Mouse (Mus musculus): ENCODE measurements around the gene Dnajc22.

The Dnajc22 gene

GRCm38 (mm10) chr15:99079804-99080203, 13.2 kb upstream of the Dnajc22 start:
- DNase-seq (ENCODE audit: low read depth, low spot score), result no peak
- no peaks in the 10 kb centered on the region for H3K36me3 ChIP-seq (ENCODE audit: control insufficient read depth, insufficient read depth, low read length, poor library complexity, severe bottlenecking)
- H3K27me3 ChIP-seq (ENCODE audit: control insufficient read depth, insufficient read depth, low read length, poor library complexity, severe bottlenecking), result no peaks in the 10 kb centered on the region

GRCm38 (mm10) chr15:99082322-99082721, 10.6 kb upstream of the Dnajc22 start:
- Histone ChIP-seq H3K36me3 (ENCODE audit: control insufficient read depth, insufficient read depth, low read length, poor library complexity, severe bottlenecking) (no peaks in the 10 kb centered on the region), H3K27me3 (ENCODE audit: control insufficient read depth, insufficient read depth, low read length, poor library complexity, severe bottlenecking) (no peaks in the 10 kb centered on the region; the same call in 1 of the 2 replicates)
- no peak for DNase-seq (ENCODE audit: low read depth, low spot score)

GRCm38 (mm10) chr15:99082840-99083239, 10.1 kb upstream of the Dnajc22 start:
- DNase-seq (ENCODE audit: low read depth, low spot score), result no peak
- H3K27me3 ChIP-seq (ENCODE audit: control insufficient read depth, insufficient read depth, low read length, poor library complexity, severe bottlenecking), result peaks cover 2% of the 10 kb centered on the region; the same call in 1 of the 2 replicates
- H3K36me3 ChIP-seq (ENCODE audit: control insufficient read depth, insufficient read depth, low read length, poor library complexity, severe bottlenecking), result no peaks in the 10 kb centered on the region

- Histone ChIP-seq H3K36me3 (ENCODE audit: control insufficient read depth, insufficient read depth, low read length, poor library complexity, severe bottlenecking) (no peaks in the 10 kb centered on the region), H3K27me3 (ENCODE audit: control insufficient read depth, insufficient read depth, low read length, poor library complexity, severe bottlenecking) (peaks cover 2% of the 10 kb centered on the region; the same call in 1 of the 2 replicates)
- DNase-seq (ENCODE audit: low read depth, low spot score), result peak; percentile 57
Measured at GRCm38 (mm10) chr15:99083258-99083657, 9.7 kb upstream of the Dnajc22 start.

GRCm38 (mm10) chr15:99083867-99084557, 9.0 kb upstream of the Dnajc22 start:
- H3K27me3 ChIP-seq (ENCODE audit: control insufficient read depth, insufficient read depth, low read length, poor library complexity, severe bottlenecking), result peaks cover 2% of the 10 kb centered on the region; the same call in 1 of the 2 replicates

GRCm38 (mm10) chr15:99084618-99085017, 8.4 kb upstream of the Dnajc22 start:
- H3K27me3 ChIP-seq (ENCODE audit: control insufficient read depth, insufficient read depth, low read length, poor library complexity, severe bottlenecking), result peaks cover 2% of the 10 kb centered on the region; the same call in 1 of the 2 replicates
- no peak for DNase-seq (ENCODE audit: low read depth, low spot score)
- no peaks in the 10 kb centered on the region for H3K36me3 ChIP-seq (ENCODE audit: control insufficient read depth, insufficient read depth, low read length, poor library complexity, severe bottlenecking)

More at GRCm38 (mm10) chr15:99083867-99084557, 9.0 kb upstream of the Dnajc22 start:
- no peaks in the 10 kb centered on the region for H3K36me3 ChIP-seq (ENCODE audit: control insufficient read depth, insufficient read depth, low read length, poor library complexity, severe bottlenecking)
- DNase-seq (ENCODE audit: low read depth, low spot score), result no peak

- peaks cover 2% of the 10 kb centered on the region; the same call in 1 of the 2 replicates for H3K27me3 ChIP-seq (ENCODE audit: control insufficient read depth, insufficient read depth, low read length, poor library complexity, severe bottlenecking)
- no peak for DNase-seq (ENCODE audit: low read depth, low spot score)
- no peaks in the 10 kb centered on the region for H3K36me3 ChIP-seq (ENCODE audit: control insufficient read depth, insufficient read depth, low read length, poor library complexity, severe bottlenecking)
Measured at GRCm38 (mm10) chr15:99085997-99086396, 7.0 kb upstream of the Dnajc22 start.

GRCm38 (mm10) chr15:99087253-99088075, 5.5 kb upstream of the Dnajc22 start, which contains the start of gene C1ql4:
TSS of gene C1ql4 (minus strand) at chr15:99087817.
- peaks cover 2% of the 10 kb centered on the region; the same call in 1 of the 2 replicates for H3K27me3 ChIP-seq (ENCODE audit: control insufficient read depth, insufficient read depth, low read length, poor library complexity, severe bottlenecking)
- DNase-seq (ENCODE audit: low read depth, low spot score), result peak; percentile 59
- H3K36me3 ChIP-seq (ENCODE audit: control insufficient read depth, insufficient read depth, low read length, poor library complexity, severe bottlenecking), result no peaks in the 10 kb centered on the region

GRCm38 (mm10) chr15:99088292-99088691, 4.7 kb upstream of the Dnajc22 start:
- Histone ChIP-seq H3K27me3 (ENCODE audit: control insufficient read depth, insufficient read depth, low read length, poor library complexity, severe bottlenecking) (peaks cover 2% of the 10 kb centered on the region; the same call in 1 of the 2 replicates), H3K36me3 (ENCODE audit: control insufficient read depth, insufficient read depth, low read length, poor library complexity, severe bottlenecking) (no peaks in the 10 kb centered on the region)

GRCm38 (mm10) chr15:99089069-99089468, 3.9 kb upstream of the Dnajc22 start:
- H3K36me3 ChIP-seq (ENCODE audit: control insufficient read depth, insufficient read depth, low read length, poor library complexity, severe bottlenecking), result no peaks in the 10 kb centered on the region
- peaks cover 2% of the 10 kb centered on the region; the same call in 1 of the 2 replicates for H3K27me3 ChIP-seq (ENCODE audit: control insufficient read depth, insufficient read depth, low read length, poor library complexity, severe bottlenecking)
- no peak for DNase-seq (ENCODE audit: low read depth, low spot score)

More at GRCm38 (mm10) chr15:99088292-99088691, 4.7 kb upstream of the Dnajc22 start:
- DNase-seq (ENCODE audit: low read depth, low spot score), result peak; percentile 82

- Histone ChIP-seq H3K27me3 (ENCODE audit: control insufficient read depth, insufficient read depth, low read length, poor library complexity, severe bottlenecking) (peaks cover 2% of the 10 kb centered on the region; the same call in 1 of the 2 replicates), H3K36me3 (ENCODE audit: control insufficient read depth, insufficient read depth, low read length, poor library complexity, severe bottlenecking) (no peaks in the 10 kb centered on the region)
- peak; percentile 44 for DNase-seq (ENCODE audit: low read depth, low spot score)
Measured at GRCm38 (mm10) chr15:99093291-99094258, 605 bp downstream of the Dnajc22 start.

GRCm38 (mm10) chr15:99094631-99095270, 1.8 kb downstream of the Dnajc22 start:
- no peak for DNase-seq (ENCODE audit: low read depth, low spot score)

GRCm38 (mm10) chr15:99095356-99095755, 2.4 kb downstream of the Dnajc22 start:
- no peaks in the 10 kb centered on the region for H3K36me3 ChIP-seq (ENCODE audit: control insufficient read depth, insufficient read depth, low read length, poor library complexity, severe bottlenecking)
- DNase-seq (ENCODE audit: low read depth, low spot score), result no peak
- peaks cover 2% of the 10 kb centered on the region; the same call in 1 of the 2 replicates for H3K27me3 ChIP-seq (ENCODE audit: control insufficient read depth, insufficient read depth, low read length, poor library complexity, severe bottlenecking)

More at GRCm38 (mm10) chr15:99094631-99095270, 1.8 kb downstream of the Dnajc22 start:
- Histone ChIP-seq H3K36me3 (ENCODE audit: control insufficient read depth, insufficient read depth, low read length, poor library complexity, severe bottlenecking) (no peaks in the 10 kb centered on the region), H3K27me3 (ENCODE audit: control insufficient read depth, insufficient read depth, low read length, poor library complexity, severe bottlenecking) (peaks cover 2% of the 10 kb centered on the region; the same call in 1 of the 2 replicates)

All from splenic B cell, adult 2 months (primary cell).